Mouse (Mus musculus): Measurements from ENCODE around the gene Bcdin3d. TPM values are rescaled to one million over a fixed set of nuclear protein-coding genes. Genes with fewer than 3 reads are reported as not detected.
A peak's percentile ranks its signal among the peaks of the same experiment; 100 is the strongest.

Gene Bcdin3d
- total RNA-seq, 4 experiments from 2014 or later = 3.0 to 3.4 (median 3.3) TPM

DNA sequence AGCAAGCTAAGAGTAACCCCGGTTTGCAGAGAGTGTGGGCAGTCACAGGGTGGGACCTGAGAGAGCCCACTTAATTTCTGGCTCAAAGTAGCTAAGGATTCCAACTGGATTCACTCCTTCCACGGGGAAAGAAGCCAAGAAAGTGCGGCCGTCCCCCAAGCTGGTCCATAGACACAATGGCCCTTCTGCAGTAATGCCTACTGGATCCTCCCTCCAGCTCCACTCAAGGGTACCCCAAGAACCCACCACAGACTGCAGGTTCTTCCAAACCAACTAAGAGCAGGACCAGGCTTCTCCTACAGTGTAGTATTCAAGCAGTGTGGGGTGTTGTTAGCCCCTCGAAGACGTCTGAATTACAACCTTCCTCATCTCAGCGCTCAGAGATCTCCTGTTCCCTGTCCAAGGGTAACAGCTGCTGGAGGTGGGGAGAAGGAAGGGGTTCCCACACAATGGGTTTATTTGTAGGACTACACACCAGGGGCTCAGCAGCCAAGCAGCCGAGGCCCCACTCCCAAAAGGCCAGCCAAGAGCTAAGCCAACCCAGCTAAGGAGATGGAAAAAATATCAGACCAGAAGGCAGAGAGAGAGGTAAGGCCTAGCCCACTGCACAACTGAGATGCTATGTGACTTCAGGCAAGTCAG, 33.6 kb downstream of the Bcdin3d start:
- DNase-seq (ENCODE audit: low spot score) = no peak

DNA sequence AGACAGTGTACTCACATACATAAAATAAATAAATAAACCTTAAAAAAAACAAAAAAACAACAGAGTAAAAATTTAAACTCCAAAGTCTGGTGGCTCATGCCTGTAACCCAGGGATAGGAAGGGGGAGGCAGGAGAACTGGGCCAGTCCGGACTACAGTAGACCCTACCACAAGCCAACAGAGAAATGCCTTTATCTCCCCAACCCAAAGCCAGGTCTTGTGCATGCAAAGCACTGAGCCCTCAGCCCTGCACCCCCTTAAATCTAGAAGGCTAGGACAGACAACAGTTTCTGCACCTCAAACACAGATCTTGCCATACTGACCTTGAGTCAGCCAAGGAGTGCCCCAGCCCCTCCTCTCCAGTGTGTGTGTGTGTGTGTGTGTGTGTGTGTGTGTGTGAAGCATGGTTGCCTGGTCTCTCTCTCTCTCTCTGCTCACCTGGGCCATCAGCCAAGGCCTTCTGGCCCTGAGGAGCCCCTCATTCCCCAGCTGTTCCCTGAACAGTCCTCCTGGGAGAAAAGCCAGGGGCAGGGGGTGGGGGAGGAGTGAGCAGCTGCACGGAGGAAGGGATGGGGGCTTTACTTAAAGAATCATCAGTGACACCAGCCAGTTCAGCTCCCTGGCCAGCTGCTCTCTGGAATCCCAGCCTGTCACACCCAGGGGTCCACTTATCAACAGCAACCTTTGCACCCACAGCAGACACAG, 34.3 kb downstream of the Bcdin3d start:
- no peak for DNase-seq (ENCODE audit: low spot score)

DNA sequence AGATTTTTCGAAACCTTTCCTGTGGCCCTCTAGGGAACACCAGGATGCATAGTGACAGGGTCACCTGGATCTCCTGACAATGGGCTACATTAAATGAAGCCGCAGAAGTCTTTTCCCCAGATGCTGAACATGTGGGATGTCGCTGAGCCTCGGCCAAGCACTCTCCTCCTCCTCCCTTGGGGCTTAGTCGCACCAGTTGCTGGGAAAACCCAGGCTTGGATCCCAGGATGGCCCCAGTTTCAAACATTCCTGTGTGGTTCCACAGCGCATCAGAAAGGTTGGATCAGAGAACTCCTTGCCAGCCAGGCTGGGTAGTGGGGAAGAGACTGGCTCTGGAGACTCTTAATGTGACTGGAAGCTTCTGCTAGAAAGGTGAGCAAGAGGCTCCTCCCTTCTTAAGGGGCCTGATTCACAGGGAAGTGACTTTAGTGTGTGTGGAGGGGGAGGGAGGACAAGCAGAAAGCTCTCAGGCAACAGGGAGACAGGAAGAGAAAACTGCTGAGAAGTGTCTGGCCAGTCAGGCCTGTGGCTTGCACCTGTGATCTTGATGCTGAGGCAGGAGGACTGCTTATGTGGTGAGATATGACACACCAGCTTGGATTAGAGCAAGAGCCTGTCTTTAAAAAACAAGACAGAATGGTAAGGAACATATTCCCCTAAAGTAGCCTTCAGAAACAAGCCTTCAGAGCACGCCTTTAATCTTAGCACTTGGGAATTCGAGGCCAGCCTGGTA, 35.4 kb downstream of the Bcdin3d start:
- no peak for DNase-seq (ENCODE audit: low spot score)

DNA sequence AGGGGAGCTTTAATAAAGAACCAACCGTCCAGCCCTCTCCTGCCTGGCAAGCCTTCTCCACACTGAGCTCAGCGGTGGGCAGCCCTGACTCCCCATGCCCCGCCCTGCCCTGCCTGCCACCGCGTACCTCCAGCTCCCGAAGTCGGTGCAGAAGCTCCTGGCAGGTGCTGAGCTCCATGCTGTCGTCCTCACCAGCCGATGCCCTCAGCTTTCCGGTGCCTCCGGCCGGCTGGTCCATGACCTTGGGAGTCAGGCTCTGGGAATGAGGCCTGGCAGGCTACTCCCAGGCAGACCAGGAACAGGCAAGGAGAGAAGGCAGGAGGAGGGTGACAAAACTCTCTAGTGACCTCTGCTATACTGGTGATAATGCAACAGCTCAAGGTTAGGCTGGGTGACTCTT, 40.6 kb downstream of the Bcdin3d start:
- no peak for DNase-seq (ENCODE audit: low spot score)

DNA sequence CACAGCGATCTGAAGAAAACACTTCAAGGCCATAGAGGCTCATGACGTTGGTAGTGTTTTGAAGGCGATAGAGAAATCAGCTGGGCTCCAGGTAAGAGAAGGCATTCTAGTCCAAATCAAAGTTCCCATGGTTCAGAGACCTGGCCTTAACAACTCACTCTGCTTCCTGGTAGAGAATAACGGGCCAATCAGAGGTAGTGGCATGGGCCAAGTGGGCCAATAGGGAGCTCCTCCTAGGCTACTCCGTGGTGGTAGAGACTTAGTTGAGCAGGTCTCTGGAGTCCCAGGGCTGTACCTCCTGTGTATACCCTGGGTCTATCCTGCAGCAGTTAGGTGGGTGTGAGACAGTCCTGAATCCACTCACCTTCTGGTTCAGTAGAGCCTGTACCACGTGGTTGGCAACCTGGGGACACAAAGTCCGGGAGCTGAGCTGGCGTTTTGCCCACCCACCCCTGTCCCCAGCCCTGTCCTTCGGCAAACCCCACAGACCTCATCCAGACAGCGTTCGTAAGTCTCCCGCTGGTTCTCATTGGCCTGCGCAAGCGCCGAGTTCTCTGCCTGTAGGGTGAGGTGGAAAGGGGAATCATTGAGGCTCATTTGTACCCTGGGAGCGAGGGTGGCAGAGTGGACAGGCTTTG, 41.3 kb downstream of the Bcdin3d start:
- no peak for DNase-seq (ENCODE audit: low spot score)

DNA sequence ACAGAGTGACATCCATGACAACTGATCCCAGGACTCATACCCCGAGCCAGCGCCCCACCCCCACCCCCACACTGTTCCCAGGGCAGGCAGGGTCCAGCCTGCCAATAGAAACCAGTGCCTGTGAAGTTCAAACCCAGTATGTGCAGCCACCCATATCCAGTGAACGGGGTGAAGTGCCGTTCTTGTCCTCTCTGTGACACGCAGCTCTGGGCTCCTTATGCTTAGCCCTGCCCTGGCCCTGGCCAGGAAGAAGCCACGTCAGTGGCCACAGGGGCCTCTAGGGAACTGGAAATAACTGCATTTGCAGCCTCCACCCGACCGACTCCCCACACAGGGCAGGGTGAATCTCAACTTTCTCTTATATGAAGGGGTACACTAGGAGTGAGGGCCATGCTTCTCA, 42.6 kb downstream of the Bcdin3d start:
- no peak for DNase-seq (ENCODE audit: low spot score)

DNA sequence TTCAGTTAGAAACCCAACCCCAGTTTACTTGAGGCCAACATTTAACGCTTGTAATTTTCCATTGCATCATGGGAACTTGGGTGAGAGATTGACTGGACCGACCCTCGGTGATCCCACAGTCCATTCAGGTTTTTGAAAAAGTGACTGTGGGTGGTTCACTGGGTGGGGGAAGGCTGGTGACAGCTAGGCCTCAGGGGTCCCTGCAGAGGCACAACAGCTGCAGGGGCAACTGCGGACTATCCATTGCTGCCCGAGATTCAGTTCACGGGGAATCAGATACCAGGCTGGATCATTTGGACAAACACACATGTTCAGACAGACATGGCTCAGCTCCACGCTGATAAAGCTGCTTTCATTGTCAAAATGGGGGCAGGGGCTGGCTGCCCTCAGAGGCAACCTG, 43.0 kb downstream of the Bcdin3d start:
- DNase-seq (ENCODE audit: low spot score) = no peak

DNA sequence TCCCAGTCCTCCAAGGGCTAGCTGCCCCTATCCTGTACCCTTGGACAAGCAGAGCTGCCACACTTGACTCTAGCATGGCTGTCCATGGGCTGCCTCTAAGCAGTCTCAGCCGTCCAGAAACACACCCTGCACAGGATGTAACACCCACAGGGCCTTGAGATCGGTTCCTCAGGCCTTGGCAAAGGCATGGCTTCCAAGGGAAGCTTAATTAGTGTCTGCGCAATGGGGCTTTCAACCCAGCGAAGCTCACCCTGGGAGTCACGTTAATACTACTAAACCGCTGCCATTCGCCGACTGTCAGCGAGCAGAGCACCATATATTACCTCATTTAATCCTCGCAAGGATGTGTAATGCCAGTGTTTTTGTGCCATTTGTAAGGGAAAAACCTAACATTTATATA, 43.5 kb downstream of the Bcdin3d start:
- DNase-seq (ENCODE audit: low spot score) = no peak

DNA sequence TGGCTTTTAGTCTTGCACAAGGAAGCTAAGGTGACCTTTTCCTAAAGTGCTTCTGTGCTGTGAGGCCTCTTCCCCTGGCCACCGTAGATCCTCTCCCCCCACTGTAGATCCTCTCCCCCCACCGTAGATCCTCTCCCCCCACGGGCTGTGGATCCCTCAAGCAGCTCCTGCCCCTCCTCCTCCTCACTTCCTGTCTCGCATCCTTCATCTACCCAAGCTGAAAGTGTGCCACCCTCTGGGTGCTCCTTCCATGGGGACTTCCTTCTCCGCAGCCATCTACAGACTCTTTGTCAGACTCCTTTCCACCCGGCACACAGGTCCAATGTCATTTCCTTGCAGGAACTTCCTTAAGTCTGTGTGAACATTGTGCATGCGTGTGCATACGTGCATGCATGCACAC, 44.1 kb downstream of the Bcdin3d start:
- DNase-seq (ENCODE audit: low spot score) = no peak

DNA sequence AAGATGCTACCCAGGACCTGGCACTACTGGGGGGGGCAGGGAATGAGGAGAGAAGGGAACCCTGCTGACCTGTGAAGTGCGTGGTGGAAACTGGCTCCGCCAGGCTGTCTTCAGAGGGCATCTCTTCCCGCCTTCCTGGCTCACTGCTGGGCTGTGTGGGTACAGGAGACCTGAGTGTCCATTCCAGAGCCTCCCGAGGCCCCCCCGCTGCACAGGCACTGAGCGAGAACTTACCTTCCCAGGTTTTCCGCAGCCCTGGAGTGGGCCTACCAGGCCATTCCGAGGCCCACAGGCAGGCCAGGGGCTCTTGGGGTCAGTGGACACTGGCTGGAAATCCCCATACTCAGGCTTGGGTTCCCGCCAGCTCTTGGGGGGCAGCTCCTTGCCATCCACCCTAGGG, 50.6 kb downstream of the Bcdin3d start:
- DNase-seq (ENCODE audit: low spot score) = no peak

DNA sequence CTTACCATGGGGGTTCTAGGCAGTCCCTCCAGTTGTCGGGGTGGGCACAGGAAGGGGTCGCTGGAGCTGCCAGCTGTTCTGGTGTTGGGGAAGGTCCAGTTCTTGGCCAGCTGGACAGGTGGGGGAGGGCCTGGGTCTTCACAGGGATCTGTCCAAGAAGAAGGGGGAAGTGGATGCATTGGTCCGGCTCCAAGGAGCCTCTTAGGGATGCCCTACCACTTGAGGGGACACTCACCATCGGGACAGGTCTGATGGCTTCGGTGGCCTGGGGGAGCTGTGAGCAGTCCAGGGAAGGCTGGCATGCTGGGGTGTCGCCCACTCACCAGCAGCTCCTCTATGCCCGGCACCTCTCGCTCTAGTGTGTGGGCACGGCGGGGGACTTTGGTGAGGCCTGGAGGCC, 51.4 kb downstream of the Bcdin3d start:
- no peak for DNase-seq (ENCODE audit: low spot score)

DNA sequence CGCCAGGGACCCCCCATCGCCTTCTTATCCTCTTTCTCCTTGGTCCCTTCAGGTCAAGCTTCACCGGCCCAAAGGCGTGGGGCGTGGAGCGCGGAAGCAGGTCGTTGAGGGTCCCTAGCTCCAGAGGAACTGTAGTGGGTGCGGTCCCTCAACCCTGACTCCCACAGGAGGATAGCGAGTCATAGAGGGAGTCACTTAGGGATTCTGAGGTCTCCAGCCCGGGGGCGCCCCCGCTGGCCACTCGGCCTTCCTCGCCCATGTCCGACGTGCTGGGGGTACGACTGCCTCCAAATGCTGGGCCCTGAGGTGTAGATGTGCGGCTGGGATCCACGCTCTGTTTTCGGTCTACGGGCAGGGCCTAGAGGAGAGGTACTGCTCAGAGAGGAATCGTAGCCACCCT, 52.0 kb downstream of the Bcdin3d start:
- no peak for DNase-seq (ENCODE audit: low spot score)

DNA sequence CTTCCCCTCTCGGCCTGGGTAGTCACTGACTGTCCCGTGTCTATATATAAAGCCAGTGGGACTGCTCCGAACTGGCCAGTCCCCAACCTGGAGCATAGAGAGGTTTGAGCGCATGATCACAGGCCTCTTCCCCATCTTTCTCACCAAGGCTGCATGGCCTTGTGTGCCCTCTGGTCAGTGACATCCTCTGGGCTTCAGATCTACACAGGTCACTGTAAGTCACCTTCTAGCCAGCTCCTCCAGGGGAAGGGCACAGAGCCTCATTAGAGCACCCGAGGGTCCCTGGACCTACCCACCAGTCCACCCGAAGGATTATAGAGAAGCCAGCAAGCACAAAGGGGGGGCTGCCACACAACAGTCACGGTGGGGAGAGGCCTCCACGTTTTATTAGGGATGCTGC, 52.9 kb downstream of the Bcdin3d start:
- no peak for DNase-seq (ENCODE audit: low spot score)

DNA sequence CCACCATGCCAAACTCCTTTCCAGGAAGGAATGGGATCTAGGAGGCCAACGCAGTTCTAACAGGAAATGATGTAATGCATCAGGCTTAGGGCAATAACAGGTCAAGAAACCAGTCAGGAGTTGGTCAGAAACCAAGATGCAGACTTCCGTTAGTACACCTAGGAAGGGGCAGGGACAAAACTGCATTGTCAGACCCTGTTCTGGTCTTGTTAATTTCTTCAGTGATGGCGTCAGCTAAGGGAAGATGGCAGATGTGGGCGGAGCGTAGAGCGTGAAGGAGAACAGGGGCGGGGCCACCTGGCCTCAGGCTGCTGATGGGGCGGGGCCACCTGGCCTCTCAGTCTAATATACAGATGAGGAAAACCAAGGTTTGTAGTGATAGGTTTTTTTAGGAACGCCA, 53.4 kb downstream of the Bcdin3d start:
- DNase-seq (ENCODE audit: low spot score) = peak; percentile 50

DNA sequence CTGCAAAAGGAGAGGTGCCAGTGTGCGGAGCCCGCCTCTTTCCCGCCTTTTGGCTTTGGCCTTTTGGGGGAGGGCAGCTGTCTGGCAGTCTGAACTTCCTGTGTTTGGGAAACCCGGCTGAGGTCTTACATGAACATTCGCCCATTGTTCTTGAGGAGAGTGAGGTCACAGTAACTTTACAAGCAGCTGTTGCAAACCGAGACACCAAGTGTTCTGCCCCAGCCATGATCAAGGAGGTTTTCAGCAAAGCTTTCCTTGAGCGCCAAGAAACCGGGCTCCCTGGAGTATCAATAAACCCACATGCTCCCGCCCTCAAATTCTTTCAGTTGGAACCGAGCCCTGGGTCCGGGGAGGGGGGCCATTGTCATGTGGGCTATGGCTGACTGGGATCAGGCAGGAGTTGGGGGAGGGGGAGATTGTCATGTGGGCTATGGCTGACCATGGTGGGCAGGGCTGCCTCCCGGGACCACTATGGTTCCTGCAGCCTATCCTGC, 54.0 kb downstream of the Bcdin3d start:
- peak; percentile 86 for DNase-seq (ENCODE audit: low spot score)

DNA sequence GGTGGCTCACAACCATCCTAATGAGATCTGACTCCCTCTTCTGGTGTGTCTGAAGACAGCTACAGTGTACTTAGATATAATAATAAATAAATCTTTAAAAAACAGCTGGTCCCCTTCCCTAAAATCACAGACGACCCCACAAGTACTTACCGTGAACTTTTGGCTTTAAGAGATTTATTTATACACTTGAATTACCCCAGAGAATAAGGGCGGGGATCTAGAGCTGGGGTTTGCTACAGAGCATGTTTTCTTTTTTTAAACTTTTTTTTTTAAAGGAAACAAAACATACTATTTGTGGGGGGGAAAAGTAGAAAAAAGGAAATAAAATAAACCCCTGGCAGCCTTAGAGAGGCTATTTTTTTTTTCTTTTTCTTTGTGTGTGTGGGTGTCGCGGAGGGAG, 54.4 kb downstream of the Bcdin3d start:
- DNase-seq (ENCODE audit: low spot score) = no peak

Other genes starting within 250 kb of the Bcdin3d start
- under 1 TPM in 3 of 4 experiments, not detected in 1; 0.17 to 0.69 (median 0.22) TPM for gene Kcnh3, start 249.9 kb downstream of the Bcdin3d start, total RNA-seq (2022)
- gene Mcrs1, start 222.8 kb downstream of the Bcdin3d start, total RNA-seq (2022) = 10 to 100 TPM; 39.9 to 47.1 (median 44.3) TPM
- gene Prpf40b, start 179.6 kb downstream of the Bcdin3d start, total RNA-seq (2022) = 10 to 100 TPM; 16.4 to 22.6 (median 20.3) TPM
- gene Fam186b, start 178.8 kb downstream of the Bcdin3d start, total RNA-seq (2022) = under 1 TPM in 1 of 4 experiments, not detected in 3; 0.56 TPM
- gene Fmnl3, start 104.2 kb downstream of the Bcdin3d start, total RNA-seq (2022) = 10 to 100 TPM; 13.2 to 17.9 (median 15.8) TPM
- gene Tmbim6, start 81.8 kb downstream of the Bcdin3d start, total RNA-seq (2022) = 100 to 1,000 TPM; 230 to 269 (median 248) TPM
- 1 to 10 TPM; 3.2 to 5.2 (median 4.4) TPM for gene Nckap5l, start 17.0 kb downstream of the Bcdin3d start, total RNA-seq (2022)
- under 1 TPM in 3 of 4 experiments, not detected in 1; 0.13 to 0.25 (median 0.14) TPM for gene Faim2, start 53.4 kb upstream of the Bcdin3d start, total RNA-seq (2022)
- not detected for gene Aqp2, start 104.3 kb upstream of the Bcdin3d start, total RNA-seq (2022)
- gene Aqp5, start 116.1 kb upstream of the Bcdin3d start, total RNA-seq (2022) = under 1 TPM in 3 of 4 experiments, not detected in 1; 0.26 to 0.57 (median 0.37) TPM
- under 1 TPM in 2 of 4 experiments, not detected in 2; 0.17 to 0.41 TPM for gene Aqp6, start 126.7 kb upstream of the Bcdin3d start, total RNA-seq (2022)
- gene Racgap1, start 176.9 kb upstream of the Bcdin3d start, total RNA-seq (2022) = 1 to 10 TPM in 1 of 4 experiments, under 1 TPM in 3; 0.46 to 1.6 (median 0.99) TPM
- under 1 TPM; 0.14 to 0.56 (median 0.35) TPM for gene Asic1, start 195.6 kb upstream of the Bcdin3d start, total RNA-seq (2022)
- gene Smarcd1, start 227.4 kb upstream of the Bcdin3d start, total RNA-seq (2022) = 10 to 100 TPM; 21.7 to 25.8 (median 24.5) TPM
- gene Gm17349, start 230.8 kb upstream of the Bcdin3d start, total RNA-seq (2022) = 1 to 10 TPM; 2.4 to 3.3 (median 2.9) TPM
- 10 to 100 TPM; 38.6 to 59.0 (median 49.5) TPM for gene Gpd1, start 242.8 kb upstream of the Bcdin3d start, total RNA-seq (2022)

Measured in heart, adult 8-10 months (tissue).